Mouse (Mus musculus) cortical plate, adult 2 months (tissue): ENCODE measurements at regions not wholly inside any gene's neighbourhood (a gene's known extent, or its start where the extent isn't known, plus 50 kb on each side); places are given as distances from the start of the nearest gene placed in this dataset.

Experiments
- H3K27ac ChIP-seq: fragments of 200-500 bp; 2 replicates; pipeline ENCODE4 v1.5.1; 2012; ENCODE audit warnings: low read length, control low read depth, inconsistent platforms; ENCODE audit not compliant: insufficient read depth
- H3K4me1 ChIP-seq: fragments of 200-500 bp; 2 replicates; pipeline ENCODE4 v1.6.1; 2011; ENCODE audit warnings: low read length; ENCODE audit not compliant: control insufficient read depth, insufficient read depth
- H3K4me3 ChIP-seq: fragments of 200-500 bp; 2 replicates; pipeline ENCODE4 v1.5.1; 2011; ENCODE audit warnings: mild to moderate bottlenecking, low read length, control low read depth; ENCODE audit not compliant: insufficient read depth
- CTCF ChIP-seq: fragments of 200-500 bp; IDR thresholded peaks from 2 replicates; pipeline ENCODE4 v1.5.1; 2011; ENCODE audit warnings: mild to moderate bottlenecking, control low read depth, low read length; ENCODE audit not compliant: insufficient read depth; ENCODE audit errors: extremely low read depth
- POLR2A ChIP-seq: fragments of 200-500 bp; IDR thresholded peaks from 2 replicates; pipeline ENCODE4 v1.6.1; 2011; ENCODE audit warnings: mild to moderate bottlenecking, low read length, control low read depth; ENCODE audit not compliant: insufficient read depth; ENCODE audit errors: extremely low read depth

DNA sequence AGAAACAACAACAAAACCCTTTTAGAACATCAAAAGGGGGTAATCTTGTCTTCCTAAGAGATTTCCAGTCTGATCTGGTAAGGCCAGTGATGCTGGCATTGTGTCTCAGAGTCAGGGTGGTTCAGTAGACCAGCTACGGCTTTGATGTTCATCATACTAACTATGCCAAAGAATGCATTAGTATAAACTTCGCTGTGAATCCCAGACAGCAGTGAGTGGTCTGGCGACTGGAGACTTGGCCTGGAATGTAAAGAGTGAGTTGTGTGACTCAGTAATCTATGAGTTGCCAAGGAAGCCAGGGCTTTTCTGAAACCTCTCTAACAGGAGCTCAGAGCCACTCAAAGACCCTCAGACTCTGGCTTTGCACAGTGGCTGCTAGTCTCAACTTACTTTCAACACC, 288.1 kb upstream of the Foxq1 start:
- Histone ChIP-seq H3K27ac (no peak overlapping the region), H3K4me3 (no peak overlapping the region), H3K4me1 (no peaks in the 10 kb centered on the region)
- no peak for TF ChIP-seq CTCF
- no peak for TF ChIP-seq POLR2A

DNA sequence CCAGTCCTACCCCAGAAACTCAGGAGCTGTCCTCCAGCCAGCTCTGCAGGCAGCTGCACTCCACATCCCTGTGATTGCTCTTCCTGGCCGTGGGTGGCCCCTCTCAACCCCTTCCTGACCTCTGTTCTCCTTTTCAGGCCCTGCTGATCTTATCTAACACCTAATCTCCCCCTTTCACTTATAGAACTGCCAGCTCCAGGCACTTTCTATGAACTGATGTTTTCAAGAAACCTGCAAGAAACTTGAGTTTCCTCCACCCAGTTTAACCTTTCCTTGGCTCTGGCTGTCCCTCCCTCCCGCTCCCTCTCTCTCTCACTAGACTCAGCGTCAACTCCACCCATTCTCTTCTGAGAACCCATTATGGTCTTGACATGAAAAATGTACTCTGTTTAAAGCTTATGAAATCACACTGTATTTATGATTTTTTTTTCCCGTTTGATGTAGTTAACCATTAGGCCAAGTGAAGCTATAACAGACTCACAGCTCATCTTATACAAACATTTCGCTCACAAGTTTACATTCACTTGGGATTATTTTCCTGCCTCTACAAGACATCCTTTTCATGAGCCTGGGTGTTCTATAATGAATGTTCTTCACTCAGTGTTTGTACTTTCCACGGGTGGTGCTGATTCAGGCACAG, 279.8 kb upstream of the Foxq1 start:
- Histone ChIP-seq H3K27ac (no peak overlapping the region), H3K4me3 (no peak overlapping the region), H3K4me1 (no peaks in the 10 kb centered on the region)
- TF ChIP-seq POLR2A (no peak), CTCF (no peak)

DNA sequence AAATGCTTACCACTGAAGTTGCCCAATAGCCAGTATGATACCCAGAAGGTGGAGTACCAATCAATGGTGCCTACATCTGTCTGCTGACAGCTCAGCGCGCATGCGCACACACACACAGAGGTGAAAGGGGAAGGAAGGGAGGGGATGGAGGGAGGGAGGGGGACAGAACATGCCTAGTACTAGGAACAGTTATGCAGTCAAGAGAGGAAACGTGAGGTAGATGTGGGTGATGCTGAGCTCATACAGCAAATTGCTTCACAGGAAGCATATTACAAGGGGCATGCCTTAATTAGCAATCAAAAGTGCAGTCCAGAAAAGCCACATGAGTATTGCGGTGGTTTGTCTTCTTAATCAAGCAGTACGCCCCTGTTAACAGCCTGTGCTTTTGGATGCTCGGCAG, 265.3 kb upstream of the Foxq1 start:
- no peaks in the 10 kb centered on the region for H3K4me1 ChIP-seq
- H3K27ac ChIP-seq: no peak overlapping the region
- no peak for TF ChIP-seq POLR2A
- TF ChIP-seq CTCF: no peak
- H3K4me3 ChIP-seq: no peak overlapping the region

DNA sequence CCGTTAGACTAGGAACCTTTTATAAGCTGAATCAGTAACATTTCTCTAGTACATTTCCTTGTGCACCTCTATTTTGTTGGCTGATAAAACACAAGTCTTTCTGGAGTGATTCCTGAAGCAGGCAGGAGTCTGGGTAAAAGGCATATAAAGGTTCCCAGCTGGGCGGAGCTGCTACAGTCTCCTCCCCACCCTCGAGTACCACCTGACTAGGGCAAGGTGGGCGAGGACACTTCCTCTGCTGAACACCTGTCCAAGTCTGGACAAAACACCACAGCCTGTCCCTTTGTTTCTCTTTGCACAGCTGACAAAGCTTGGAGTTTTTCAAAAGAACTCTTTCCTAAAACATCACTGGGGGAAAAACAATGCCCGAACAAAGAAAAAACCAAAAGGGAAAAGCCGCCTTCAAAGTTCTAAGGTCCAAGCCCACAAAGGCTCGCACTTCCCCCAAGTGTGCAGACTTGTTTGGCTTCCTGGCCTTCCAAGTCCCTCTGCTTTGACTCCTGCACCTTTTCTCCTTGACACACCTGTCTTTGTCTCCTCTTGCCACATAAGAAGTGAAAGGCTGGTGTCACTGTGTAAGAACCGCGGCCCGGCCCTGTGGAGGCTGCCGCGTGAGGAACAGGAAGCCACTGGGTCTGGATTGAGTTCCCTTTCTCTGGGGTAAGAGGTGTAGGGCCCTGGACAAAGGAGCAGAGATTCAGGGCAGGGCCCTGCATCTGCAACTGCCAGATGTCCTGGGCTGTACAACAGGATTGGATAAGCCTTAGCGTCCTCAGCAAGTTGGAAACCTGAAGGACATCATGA, 263.1 kb upstream of the Foxq1 start:
- Histone ChIP-seq H3K4me1 (no peaks in the 10 kb centered on the region), H3K27ac (no peak overlapping the region), H3K4me3 (no peak overlapping the region)
- TF ChIP-seq CTCF: no peak
- TF ChIP-seq POLR2A: no peak

DNA sequence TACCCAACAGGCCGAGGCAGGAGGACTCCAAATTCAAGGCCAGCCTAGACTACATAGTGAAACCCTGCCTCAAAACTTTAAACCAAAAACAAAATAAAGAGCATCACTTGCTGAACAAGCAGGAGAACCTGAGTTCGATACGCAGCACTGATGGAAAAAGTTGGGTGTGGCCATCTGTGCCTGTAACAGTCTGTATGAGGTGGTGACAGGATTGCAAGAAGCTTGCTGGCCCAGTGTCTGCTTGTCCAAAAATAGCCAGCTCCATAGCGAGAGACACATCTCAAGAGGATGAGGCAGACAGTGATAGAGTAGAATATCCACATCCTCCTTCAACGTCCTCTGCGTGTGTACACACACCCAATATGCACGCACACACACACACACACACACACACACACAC, 261.9 kb upstream of the Foxq1 start:
- Histone ChIP-seq H3K27ac (no peak overlapping the region), H3K4me1 (no peaks in the 10 kb centered on the region), H3K4me3 (no peak overlapping the region)
- TF ChIP-seq CTCF (no peak), POLR2A (no peak)

- H3K27ac ChIP-seq: no peak overlapping the region
Observed at GRCm38 (mm10) chr13:31303194-31303593, 252.7 kb upstream of the Foxq1 start.

DNA sequence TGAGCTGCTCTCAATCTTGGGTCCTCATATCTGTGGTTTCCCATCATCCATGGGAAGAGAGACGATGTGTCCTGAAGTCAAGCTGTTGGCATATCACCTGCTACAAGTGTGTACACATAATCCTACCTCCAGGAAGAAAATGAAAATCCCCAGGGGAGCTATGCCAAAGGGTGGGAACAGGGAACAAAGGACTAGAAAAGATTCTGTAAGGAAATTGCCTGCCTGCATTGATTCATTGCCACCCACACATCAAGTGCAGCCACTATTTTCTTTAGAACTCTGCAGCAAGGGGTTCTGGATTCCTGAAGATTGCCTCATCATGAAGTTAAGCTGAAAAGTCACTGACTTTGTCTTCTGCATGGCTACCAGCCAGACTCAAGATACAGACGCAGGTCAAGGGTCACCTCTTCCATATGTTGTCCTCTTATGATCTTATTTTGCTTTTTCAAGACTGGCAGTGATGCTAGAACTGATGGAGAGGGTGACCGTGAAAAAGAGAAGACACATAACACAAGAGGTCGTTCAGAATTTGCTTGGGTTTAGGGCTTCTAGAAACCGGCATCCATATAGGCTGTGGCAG, 251.6 kb upstream of the Foxq1 start:
- Histone ChIP-seq H3K27ac (no peak overlapping the region), H3K4me1 (no peaks in the 10 kb centered on the region), H3K4me3 (no peak overlapping the region)
- no peak for TF ChIP-seq CTCF
- TF ChIP-seq POLR2A: no peak

More at GRCm38 (mm10) chr13:31303194-31303593, 252.7 kb upstream of the Foxq1 start:
- TF ChIP-seq POLR2A: no peak
- no peak for TF ChIP-seq CTCF
- Histone ChIP-seq H3K4me1 (no peaks in the 10 kb centered on the region), H3K4me3 (no peak overlapping the region)

DNA sequence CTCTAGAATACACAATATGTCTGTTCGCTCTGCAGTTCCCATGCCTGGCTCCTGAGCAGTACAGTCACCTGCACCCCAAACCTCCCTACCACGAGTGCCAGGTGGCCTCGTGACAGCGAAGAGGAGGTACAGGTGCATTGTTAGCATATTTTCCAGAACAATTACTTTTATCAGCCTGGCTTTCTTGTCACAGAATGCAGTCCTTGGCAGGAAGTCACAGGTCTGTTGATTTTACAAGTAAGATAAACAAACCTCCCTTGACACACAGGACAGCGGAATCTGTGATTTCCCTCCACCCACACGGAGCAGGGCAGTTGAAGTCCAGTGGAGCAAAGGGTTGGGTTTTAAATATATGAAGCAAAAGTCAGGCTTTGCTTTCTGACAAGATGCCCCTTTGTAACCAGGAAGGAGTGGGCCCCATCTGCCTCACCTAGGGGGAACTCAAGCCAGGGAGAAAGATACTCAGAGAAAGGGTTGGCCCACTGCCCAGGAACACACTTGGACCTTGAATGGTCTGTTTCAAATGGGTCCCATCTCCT, 246.8 kb upstream of the Foxq1 start:
- TF ChIP-seq CTCF (no peak), POLR2A (no peak)

GRCm38 (mm10) chr13:31312772-31313171, 243.2 kb upstream of the Foxq1 start:
- TF ChIP-seq POLR2A (no peak), CTCF (no peak)
- H3K4me3 ChIP-seq: no peak overlapping the region
- H3K27ac ChIP-seq: no peak overlapping the region
- H3K4me1 ChIP-seq: no peaks in the 10 kb centered on the region

More for the DNA sequence above, 246.8 kb upstream of the Foxq1 start:
- no peaks in the 10 kb centered on the region for H3K4me1 ChIP-seq
- no peak overlapping the region for H3K27ac ChIP-seq
- H3K4me3 ChIP-seq: no peak overlapping the region

DNA sequence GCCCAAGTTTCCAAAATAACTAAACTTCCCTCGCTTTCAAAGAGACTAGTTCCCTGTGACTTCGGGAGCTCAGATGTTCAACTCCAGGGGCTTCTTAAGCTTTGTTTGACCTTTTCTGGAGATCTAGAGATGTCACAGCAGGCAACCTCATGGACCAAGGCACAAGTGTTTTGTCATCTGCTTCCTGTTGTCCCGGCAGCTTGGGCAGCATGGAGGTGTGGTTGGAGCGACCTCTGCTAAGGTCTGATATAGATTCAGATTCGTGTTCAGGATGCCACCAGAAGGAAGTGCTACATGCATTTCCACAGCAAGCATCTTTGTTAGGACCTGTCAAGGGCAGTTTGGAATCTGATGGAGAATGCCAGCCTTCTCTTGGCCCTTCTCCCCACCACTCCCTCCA, 242.1 kb upstream of the Foxq1 start:
- H3K4me3 ChIP-seq: no peak overlapping the region
- no peaks in the 10 kb centered on the region for H3K4me1 ChIP-seq
- TF ChIP-seq POLR2A (no peak), CTCF (no peak)
- H3K27ac ChIP-seq: no peak overlapping the region
